In genomic region chr3:41185305-41186097, GRCm38 (mm10) we compare ENCODE assay signal across 28 mouse cellular contexts.
DNase-seq lines count a peak whose midpoint lies in the region; ATAC-seq and TF ChIP-seq lines count a peak whose summit lies in the region.
"Had no signal": no experiment of that assay in that cellular context is flagged by ENCODE, and none has a peak within 500 bp of the region (broad histone marks: within the 10 kb centered on the region; RNA-seq: fewer than 3 reads in every experiment).

No protein-coding gene starts in this region.

- no peaks in the 10 kb centered on the region for H3K36me3 ChIP-seq in intestine, embryonic 16.5 days (ENCODE audit: control insufficient read depth, insufficient read depth, low read length)
- no peaks in the 10 kb centered on the region for H3K36me3 ChIP-seq in intestine, postnatal 0 days (ENCODE audit: control insufficient read depth, insufficient read depth)
- H3K36me3 ChIP-seq in lung, embryonic 16.5 days (ENCODE audit: control insufficient read depth, insufficient read depth, low read length) = no peaks in the 10 kb centered on the region
- no peaks in the 10 kb centered on the region; a peak in 1 of 4 replicates for H3K36me3 ChIP-seq in MEL (ENCODE audit: control insufficient read depth in 1 of 2, insufficient read depth in 2 of 2, low read length in 2 of 2)
- no peaks in the 10 kb centered on the region for H3K36me3 ChIP-seq in forebrain, embryonic 13.5 days (ENCODE audit: poor library complexity, severe bottlenecking)
- H3K36me3 ChIP-seq: embryonic facial prominence, embryonic 12.5 days; heart, embryonic 13.5 days; hindbrain, embryonic 12.5 days; limb, embryonic 10.5 days; liver, embryonic 13.5 days; midbrain, embryonic 15.5 days had no signal

- peak; percentile 31 to 50; a peak in 3 of 4 replicates for TF ChIP-seq EP300 in MEL (IDR thresholded peaks at IDR 0.05; ENCODE audit: low read depth in 1 of 2, low read length in 2 of 2)

- H3K4me1 ChIP-seq in intestine, embryonic 16.5 days (ENCODE audit: control insufficient read depth, insufficient read depth, low read length) = peaks cover 5% of the 10 kb centered on the region; the same call in 1 of the 2 replicates
- no peaks in the 10 kb centered on the region; the same call in 1 of the 2 replicates for H3K4me1 ChIP-seq in intestine, postnatal 0 days (replicated peaks; ENCODE audit: control insufficient read depth, insufficient read depth, low read length)
- no peaks in the 10 kb centered on the region for H3K4me1 ChIP-seq in lung, embryonic 16.5 days (replicated peaks; ENCODE audit: control insufficient read depth, insufficient read depth, low read length)
- H3K4me1 ChIP-seq in lung, adult 2 months (ENCODE audit: control insufficient read depth, insufficient read depth, low read length) = no peaks in the 10 kb centered on the region
- H3K4me1 ChIP-seq in MEL (ENCODE audit: control insufficient read depth in 1 of 2, insufficient read depth in 2 of 2, low read length in 2 of 2) = 0 out of 4 replicates have a peak, but pooled peaks cover 0 to 2% of the 10 kb centered on the region in 2 experiments
- peaks cover 6% of the 10 kb centered on the region; the same call in 1 of the 2 replicates for H3K4me1 ChIP-seq in forebrain, embryonic 13.5 days

- no peak for TF ChIP-seq POLR2A in lung, adult 2 months (IDR thresholded peaks at IDR 0.05; ENCODE audit: borderline replicate concordance, extremely low read depth, low read depth, low read length)
- TF ChIP-seq POLR2A in MEL (IDR thresholded peaks at IDR 0.05; ENCODE audit: control insufficient read depth in 1 of 2, insufficient read depth in 1 of 2, low read depth in 1 of 2, low read length in 2 of 2, poor library complexity in 1 of 2) = no peak

- H3K27ac ChIP-seq in intestine, embryonic 16.5 days (ENCODE audit: low read length) = no peak overlapping the region
- H3K27ac ChIP-seq in intestine, postnatal 0 days (ENCODE audit: low read depth, low read length) = no peak overlapping the region
- no peak overlapping the region for H3K27ac ChIP-seq in lung, embryonic 16.5 days (ENCODE audit: low read length)
- no peak overlapping the region for H3K27ac ChIP-seq in MEL (ENCODE audit: control insufficient read depth, low read depth, low read length)
- no peak overlapping the region for H3K27ac ChIP-seq in forebrain, embryonic 13.5 days
- H3K27ac ChIP-seq: embryonic facial prominence, embryonic 12.5 days; heart, embryonic 13.5 days; hindbrain, embryonic 12.5 days; layer of hippocampus, adult 2 months; limb, embryonic 10.5 days; liver, embryonic 13.5 days; midbrain, embryonic 15.5 days had no signal

- no peak for TF ChIP-seq RAD21 in MEL (IDR thresholded peaks at IDR 0.05; ENCODE audit: low read depth, low read length)

- no peaks in the 10 kb centered on the region for H3K27me3 ChIP-seq in intestine, embryonic 16.5 days (replicated peaks; ENCODE audit: control insufficient read depth, insufficient read depth, low read length)
- H3K27me3 ChIP-seq in intestine, postnatal 0 days (replicated peaks; ENCODE audit: control insufficient read depth, insufficient read depth, low read length) = no peaks in the 10 kb centered on the region
- H3K27me3 ChIP-seq in lung, embryonic 16.5 days (ENCODE audit: control insufficient read depth, insufficient read depth, low read depth, low read length) = no peaks in the 10 kb centered on the region
- H3K27me3 ChIP-seq in MEL (ENCODE audit: control insufficient read depth in 1 of 2, insufficient read depth in 2 of 2, low read length in 2 of 2) = no peaks in the 10 kb centered on the region
- H3K27me3 ChIP-seq in forebrain, embryonic 13.5 days = no peaks in the 10 kb centered on the region
- H3K27me3 ChIP-seq: embryonic facial prominence, embryonic 12.5 days; heart, embryonic 13.5 days; hindbrain, embryonic 12.5 days; midbrain, embryonic 15.5 days had no signal

- DNase-seq in lung, adult 2 months = no peak
- DNase-seq in MEL (ENCODE audit: low read depth, low spot score) = peak; percentile 23
- DNase-seq in B cell, adult 2 months = no peak
- DNase-seq: adrenal gland, postnatal 10 days; cerebellum, adult 18-20 months; cerebellum, postnatal 25 days; gastrocnemius, postnatal 10 days; heart, postnatal 14 days; kidney, adult 18-20 months; kidney, postnatal 14 days; liver, embryonic 13.5 days; lung, postnatal 14 days; right cerebral cortex, postnatal 4 days; thymus, postnatal 25 days had no signal

- H3K4me2 ChIP-seq in intestine, embryonic 16.5 days (ENCODE audit: low read depth, low read length) = no peak overlapping the region
- no peak overlapping the region for H3K4me2 ChIP-seq in intestine, postnatal 0 days (replicated peaks; ENCODE audit: low read depth)
- no peak overlapping the region for H3K4me2 ChIP-seq in lung, embryonic 16.5 days (ENCODE audit: low read depth, low read length)
- H3K4me2 ChIP-seq in forebrain, embryonic 13.5 days = no peak overlapping the region
- H3K4me2 ChIP-seq: embryonic facial prominence, embryonic 12.5 days; heart, embryonic 13.5 days; hindbrain, embryonic 12.5 days; liver, embryonic 13.5 days; midbrain, embryonic 15.5 days had no signal

- no peak overlapping the region for H3K4me3 ChIP-seq in intestine, embryonic 16.5 days (ENCODE audit: low read length)
- no peak overlapping the region for H3K4me3 ChIP-seq in intestine, postnatal 0 days (ENCODE audit: low read depth, low read length)
- H3K4me3 ChIP-seq in lung, embryonic 16.5 days (ENCODE audit: low read length) = no peak overlapping the region
- no peak overlapping the region for H3K4me3 ChIP-seq in lung, adult 2 months (replicated peaks; ENCODE audit: extremely low read depth, low read depth, low read length)
- no peak overlapping the region for H3K4me3 ChIP-seq in MEL (ENCODE audit: control insufficient read depth in 1 of 2, insufficient read depth in 1 of 2, low read depth in 2 of 2, low read length in 2 of 2)
- H3K4me3 ChIP-seq in forebrain, embryonic 13.5 days = no peak overlapping the region
- H3K4me3 ChIP-seq: embryonic facial prominence, embryonic 12.5 days; erythroblast, embryonic 14.5 days; heart, embryonic 13.5 days; hindbrain, embryonic 12.5 days; layer of hippocampus, adult 2 months; limb, embryonic 10.5 days; liver, embryonic 13.5 days; midbrain, embryonic 15.5 days had no signal

- no peak overlapping the region for H3K9ac ChIP-seq in intestine, embryonic 16.5 days (ENCODE audit: low read depth, low read length)
- no peak overlapping the region for H3K9ac ChIP-seq in intestine, postnatal 0 days (ENCODE audit: low read depth, low read length)
- H3K9ac ChIP-seq in lung, embryonic 16.5 days (ENCODE audit: low read length) = no peak overlapping the region
- H3K9ac ChIP-seq in MEL (ENCODE audit: control insufficient read depth, low read depth, low read length, poor library complexity, severe bottlenecking) = no peak overlapping the region
- H3K9ac ChIP-seq in forebrain, embryonic 13.5 days = no peak overlapping the region
- H3K9ac ChIP-seq: embryonic facial prominence, embryonic 12.5 days; heart, embryonic 13.5 days; hindbrain, embryonic 12.5 days; liver, embryonic 13.5 days; midbrain, embryonic 15.5 days had no signal

- no peaks in the 10 kb centered on the region for H3K9me3 ChIP-seq in intestine, embryonic 16.5 days (ENCODE audit: control insufficient read depth, low read length)
- H3K9me3 ChIP-seq in intestine, postnatal 0 days (ENCODE audit: control insufficient read depth) = no peaks in the 10 kb centered on the region
- no peaks in the 10 kb centered on the region for H3K9me3 ChIP-seq in lung, embryonic 16.5 days (ENCODE audit: control insufficient read depth, low read length)
- H3K9me3 ChIP-seq in MEL (replicated peaks; ENCODE audit: insufficient read depth, low read length) = no peaks in the 10 kb centered on the region
- no peaks in the 10 kb centered on the region for H3K9me3 ChIP-seq in forebrain, embryonic 13.5 days (replicated peaks)
- H3K9me3 ChIP-seq: embryonic facial prominence, embryonic 12.5 days; heart, embryonic 13.5 days; hindbrain, embryonic 12.5 days; limb, embryonic 10.5 days; liver, embryonic 13.5 days; midbrain, embryonic 15.5 days had no signal

- no peak for TF ChIP-seq CTCF in intestine, postnatal 0 days (IDR thresholded peaks at IDR 0.05; ENCODE audit: low read depth)
- no peak for TF ChIP-seq CTCF in lung, adult 2 months (IDR thresholded peaks at IDR 0.05; ENCODE audit: insufficient read depth, low read length)
- TF ChIP-seq CTCF in MEL (IDR thresholded peaks at IDR 0.05 in 2 of 3, conservative IDR thresholded peaks at IDR 0.05 in 1 of 3; ENCODE audit: control insufficient read depth in 1 of 3, insufficient read depth in 1 of 3, low read depth in 2 of 3, low read length in 3 of 3, poor library complexity in 1 of 3, severe bottlenecking in 1 of 3) = no peak

- no peaks in the 10 kb centered on the region for H3K79me2 ChIP-seq in MEL (ENCODE audit: control insufficient read depth, insufficient read depth, low read length, poor library complexity)

- 0 out of 2 replicates have a peak, but pooled peaks have one; percentile 36 for ATAC-seq in intestine, embryonic 16.5 days
- ATAC-seq in intestine, postnatal 0 days = no peak
- ATAC-seq in lung, embryonic 16.5 days (ENCODE audit: low read depth) = peak; percentile 45; the same call in 1 of the 2 replicates
- peak; percentile 64 for ATAC-seq in megakaryocyte-erythroid progenitor cell, adult 5-6 weeks (replicated peaks; ENCODE audit: low FRiP score, low TSS enrichment, poor library complexity, severe bottlenecking)
- no peak for ATAC-seq in forebrain, embryonic 13.5 days
- ATAC-seq: activated CD4-positive, CD25-positive, alpha-beta regulatory T cell, adult 4 months; forebrain, embryonic 14.5 days; midbrain, embryonic 15.5 days had no signal

- 68% methylated on average over 10 of the region's 10 CpGs for WGBS in intestine, embryonic 16.5 days
- 60% methylated on average over 10 of the region's 10 CpGs for WGBS in intestine, postnatal 0 days
- 51% methylated on average over 10 of the region's 10 CpGs for WGBS in lung, embryonic 16.5 days
- 59% methylated on average over 10 of the region's 10 CpGs for WGBS in lung, adult 2 months
- WGBS in forebrain, embryonic 13.5 days = 89% methylated on average over 10 of the region's 10 CpGs

TF ChIP-seq in MEL, 35 proteins besides CTCF, POLR2A, EP300 and RAD21 (continues in another document):
- TF ChIP-seq GATA1 (IDR thresholded peaks at IDR 0.05; ENCODE audit: low read depth, low read length) (peak; percentile 26), ETS1 (IDR thresholded peaks at IDR 0.05; ENCODE audit: low read depth, low read length) (no peak), RCOR1 (IDR thresholded peaks at IDR 0.05; ENCODE audit: low read depth, low read length) (peak; percentile 46; the same call in 1 of the 2 replicates), KAT2A (conservative IDR thresholded peaks at IDR 0.05; ENCODE audit: low read depth, low read length) (no peak), GABPA (IDR thresholded peaks at IDR 0.05; ENCODE audit: low read depth, low read length) (no peak), POLR2AphosphoS2 (IDR thresholded peaks at IDR 0.05; ENCODE audit: low read length) (no peak), SMC3 (IDR thresholded peaks at IDR 0.05; ENCODE audit: low read depth, low read length) (no peak), SIN3A (IDR thresholded peaks at IDR 0.05; ENCODE audit: low read length) (no peak), MXI1 (IDR thresholded peaks at IDR 0.05; ENCODE audit: low read depth, low read length) (no peak), JUND (IDR thresholded peaks at IDR 0.05; ENCODE audit: low read depth, low read length) (no peak), MAX (IDR thresholded peaks at IDR 0.05; ENCODE audit: low read length) (no peak)

Comparison
In these comparisons a context has a peak if more than half of its experiments do, and no peak if none do; other contexts are left out.
1. ATAC-seq: peak in intestine, embryonic 16.5 days (single experiment), lung, embryonic 16.5 days (single experiment) and megakaryocyte-erythroid progenitor cell, adult 5-6 weeks (single experiment); none in intestine, postnatal 0 days (single experiment) and forebrain, embryonic 13.5 days (single experiment).